Mouse (Mus musculus): ENCODE results near the gene Trim14. TPM values are rescaled to one million over a fixed set of nuclear protein-coding genes. Genes with fewer than 3 reads are reported as not detected.

The Trim14 gene
- polyA plus RNA-seq, 1 experiment from 2014 or later = 2.3 TPM

DNA sequence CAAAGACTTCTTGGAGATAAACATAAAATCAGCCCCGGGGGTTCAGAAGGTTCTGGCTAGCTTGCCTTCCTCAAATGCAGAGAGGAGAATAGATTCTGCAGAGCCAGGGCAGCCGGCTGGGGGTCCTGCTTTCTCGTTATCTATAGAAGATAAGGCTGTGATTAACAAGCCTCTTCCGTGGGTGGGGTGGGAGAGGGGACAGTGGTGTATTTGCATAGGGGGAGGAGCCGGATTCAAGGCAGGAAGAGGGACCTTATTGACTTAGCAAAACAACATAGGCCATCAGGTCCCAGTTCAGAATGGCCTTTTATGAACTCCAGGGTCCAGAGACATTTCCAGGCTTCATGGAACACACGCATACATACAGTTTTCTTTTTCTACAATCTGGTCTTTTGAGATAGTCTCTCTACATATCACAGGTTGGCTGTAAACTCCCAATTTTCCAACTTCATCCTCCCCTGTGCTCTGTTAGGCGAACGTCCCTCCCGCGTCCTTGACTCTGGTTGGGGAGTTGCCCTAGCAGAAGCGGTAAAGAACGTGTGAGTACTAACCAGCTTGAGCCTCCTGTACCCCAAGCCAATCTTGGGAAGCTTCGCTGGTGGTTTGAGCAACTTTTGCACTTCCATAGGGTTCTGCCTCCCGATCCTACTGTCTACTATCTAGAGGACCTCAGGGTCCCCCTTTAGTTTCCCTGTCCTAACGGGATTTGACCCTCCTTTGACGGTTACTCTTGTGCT, 679 bp downstream of the Trim14 start:
- Histone ChIP-seq H3K4me1 (ENCODE audit: control insufficient read depth in 2 of 2, insufficient read depth in 2 of 2, low read length in 2 of 2) (peaks cover 0 to 10% of the 10 kb centered on the region in 2 experiments; a peak in 2 of 4 replicates), H3K9me3 (ENCODE audit: control insufficient read depth, low read length) (no peaks in the 10 kb centered on the region), H3K27ac (replicated peaks in 1 of 2; ENCODE audit: control insufficient read depth in 1 of 2, insufficient read depth in 1 of 2, low read depth in 2 of 2, low read length in 2 of 2) (no peak overlapping the region), H3K4me3 (ENCODE audit: control insufficient read depth in 1 of 2, insufficient read depth in 1 of 2, low read depth in 1 of 2, low read length in 2 of 2) (peak overlapping the region; percentile 48 to 51), H3K27me3 (ENCODE audit: control insufficient read depth, insufficient read depth, low read length) (peaks cover 69% of the 10 kb centered on the region), H3K36me3 (ENCODE audit: control insufficient read depth, insufficient read depth, low read length) (no peaks in the 10 kb centered on the region), H3K4me2 (ENCODE audit: low read length) (peak overlapping the region; percentile 73), H3K9ac (ENCODE audit: low read length) (peak overlapping the region; percentile 57)
- ATAC-seq (ENCODE audit: insufficient number of reproducible peaks, insufficient read depth, low FRiP score, low read depth) = no peak
- WGBS = 6% methylated on average over 16 of the region's 16 CpGs

DNA sequence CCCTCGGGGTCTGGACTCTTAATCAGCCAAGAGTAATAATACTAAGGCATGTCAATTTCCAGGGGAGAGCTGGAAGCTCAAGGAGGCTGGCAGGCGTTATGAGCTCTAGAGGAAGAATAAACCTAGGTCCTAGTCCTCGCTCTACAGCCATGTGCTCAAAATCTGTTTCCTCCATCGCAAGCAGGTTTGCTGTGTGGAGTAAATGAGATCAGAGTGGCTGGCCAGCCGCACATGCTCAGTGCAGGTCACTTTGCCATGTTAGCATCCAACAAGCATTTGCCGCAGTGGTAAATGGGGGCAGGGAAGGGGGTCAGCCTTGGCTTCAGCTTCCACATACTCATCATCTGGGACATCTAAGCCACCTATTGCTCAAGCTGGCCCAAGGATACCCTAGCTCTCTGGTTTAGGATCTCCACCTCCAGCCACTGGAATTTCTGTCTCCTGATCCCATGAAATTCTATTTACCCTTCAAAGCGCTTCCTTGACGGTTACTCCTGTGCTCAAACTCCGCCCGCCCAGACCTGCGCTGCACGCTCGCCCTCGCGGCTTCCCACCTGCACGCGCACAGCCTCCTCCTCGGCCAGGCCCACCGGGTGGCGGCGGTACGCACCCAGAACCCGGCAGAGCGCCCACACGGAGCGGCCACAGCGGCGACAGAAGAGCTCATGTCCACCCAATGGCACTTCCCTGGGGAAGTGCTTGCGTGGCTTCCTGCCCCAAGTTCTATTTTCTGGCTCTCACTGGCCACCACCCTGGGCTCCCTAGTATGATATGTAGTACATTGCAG, 1.8 kb downstream of the Trim14 start:
- H3K27me3 ChIP-seq (ENCODE audit: control insufficient read depth, insufficient read depth, low read length) = peaks cover 64% of the 10 kb centered on the region
- 10% methylated on average over 29 of the region's 29 CpGs for WGBS
- H3K9me3 ChIP-seq (ENCODE audit: control insufficient read depth, low read length) = no peaks in the 10 kb centered on the region
- peaks cover 0 to 10% of the 10 kb centered on the region in 2 experiments; a peak in 2 of 4 replicates for H3K4me1 ChIP-seq (ENCODE audit: control insufficient read depth in 2 of 2, insufficient read depth in 2 of 2, low read length in 2 of 2)
- peak overlapping the region; percentile 15 to 25 for H3K4me3 ChIP-seq (ENCODE audit: control insufficient read depth in 1 of 2, insufficient read depth in 1 of 2, low read depth in 1 of 2, low read length in 2 of 2)
- no peak for ATAC-seq (ENCODE audit: insufficient number of reproducible peaks, insufficient read depth, low FRiP score, low read depth)
- H3K4me2 ChIP-seq (ENCODE audit: low read length) = peak overlapping the region; percentile 61
- H3K9ac ChIP-seq (ENCODE audit: low read length) = no peak overlapping the region
- H3K36me3 ChIP-seq (ENCODE audit: control insufficient read depth, insufficient read depth, low read length) = no peaks in the 10 kb centered on the region
- no peak overlapping the region for H3K27ac ChIP-seq (replicated peaks in 1 of 2; ENCODE audit: control insufficient read depth in 1 of 2, insufficient read depth in 1 of 2, low read depth in 2 of 2, low read length in 2 of 2)

DNA sequence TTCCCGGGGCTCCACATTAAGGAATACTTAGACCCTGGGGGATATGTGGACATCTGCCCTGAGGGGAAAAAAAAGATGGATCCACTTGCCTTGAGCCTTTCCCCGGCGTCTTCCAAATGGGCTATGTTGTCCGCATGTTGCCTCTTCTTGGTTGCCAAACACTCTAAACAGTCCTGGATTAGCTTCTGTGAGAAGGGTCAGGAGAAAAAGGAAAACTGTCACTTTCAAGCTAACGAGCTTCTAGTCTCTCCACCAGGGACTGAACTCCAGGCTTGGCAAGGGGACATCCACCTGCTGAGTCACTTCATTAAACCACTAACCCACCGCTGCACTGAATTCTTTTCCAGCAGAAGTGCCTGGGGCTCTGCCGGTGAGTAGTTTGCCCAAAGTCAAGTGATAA, 3.0 kb downstream of the Trim14 start:
- peaks cover 53% of the 10 kb centered on the region for H3K27me3 ChIP-seq (ENCODE audit: control insufficient read depth, insufficient read depth, low read length)
- 62% methylated on average over 7 of the region's 7 CpGs for WGBS

DNA sequence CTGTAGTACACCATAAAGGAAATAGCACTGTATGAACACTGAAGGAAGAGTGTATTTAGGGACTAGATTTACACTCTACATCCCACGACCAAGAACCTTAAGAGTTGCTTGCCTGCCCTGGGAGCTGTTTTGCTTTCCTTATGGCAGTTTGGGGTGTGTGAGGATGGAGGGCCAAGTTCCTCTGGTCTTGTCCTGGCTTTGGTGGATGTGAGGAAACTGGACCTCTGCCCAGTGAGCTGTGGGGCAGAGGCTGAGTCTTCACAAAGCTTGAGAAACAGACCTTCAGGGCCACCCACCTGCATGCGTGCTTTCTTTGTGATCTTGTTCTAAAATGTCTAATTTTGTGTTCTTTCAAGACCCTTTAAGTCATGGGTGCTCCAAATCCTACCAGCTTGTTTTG, 3.4 kb downstream of the Trim14 start:
- H3K4me2 ChIP-seq (ENCODE audit: low read length) = no peak overlapping the region
- no peaks in the 10 kb centered on the region for H3K9me3 ChIP-seq (ENCODE audit: control insufficient read depth, low read length)
- H3K4me1 ChIP-seq (ENCODE audit: control insufficient read depth in 2 of 2, insufficient read depth in 2 of 2, low read length in 2 of 2) = peaks cover 0 to 10% of the 10 kb centered on the region in 2 experiments; a peak in 2 of 4 replicates
- peaks cover 48% of the 10 kb centered on the region for H3K27me3 ChIP-seq (ENCODE audit: control insufficient read depth, insufficient read depth, low read length)
- ATAC-seq (ENCODE audit: insufficient number of reproducible peaks, insufficient read depth, low FRiP score, low read depth) = no peak
- WGBS = 81% methylated on average over 2 of the region's 2 CpGs
- H3K27ac ChIP-seq (replicated peaks in 1 of 2; ENCODE audit: control insufficient read depth in 1 of 2, insufficient read depth in 1 of 2, low read depth in 2 of 2, low read length in 2 of 2) = no peak overlapping the region
- no peak overlapping the region for H3K9ac ChIP-seq (ENCODE audit: low read length)
- H3K4me3 ChIP-seq (ENCODE audit: control insufficient read depth in 1 of 2, insufficient read depth in 1 of 2, low read depth in 1 of 2, low read length in 2 of 2) = no peak overlapping the region
- no peaks in the 10 kb centered on the region for H3K36me3 ChIP-seq (ENCODE audit: control insufficient read depth, insufficient read depth, low read length)

More for the DNA sequence above, 3.0 kb downstream of the Trim14 start:
- H3K9me3 ChIP-seq (ENCODE audit: control insufficient read depth, low read length) = no peaks in the 10 kb centered on the region
- peaks cover 0 to 10% of the 10 kb centered on the region in 2 experiments; a peak in 2 of 4 replicates for H3K4me1 ChIP-seq (ENCODE audit: control insufficient read depth in 2 of 2, insufficient read depth in 2 of 2, low read length in 2 of 2)
- no peak overlapping the region for H3K27ac ChIP-seq (replicated peaks in 1 of 2; ENCODE audit: control insufficient read depth in 1 of 2, insufficient read depth in 1 of 2, low read depth in 2 of 2, low read length in 2 of 2)
- H3K4me2 ChIP-seq (ENCODE audit: low read length) = no peak overlapping the region
- ATAC-seq (ENCODE audit: insufficient number of reproducible peaks, insufficient read depth, low FRiP score, low read depth) = no peak
- no peak overlapping the region for H3K4me3 ChIP-seq (ENCODE audit: control insufficient read depth in 1 of 2, insufficient read depth in 1 of 2, low read depth in 1 of 2, low read length in 2 of 2)
- no peaks in the 10 kb centered on the region for H3K36me3 ChIP-seq (ENCODE audit: control insufficient read depth, insufficient read depth, low read length)
- H3K9ac ChIP-seq (ENCODE audit: low read length) = no peak overlapping the region

DNA sequence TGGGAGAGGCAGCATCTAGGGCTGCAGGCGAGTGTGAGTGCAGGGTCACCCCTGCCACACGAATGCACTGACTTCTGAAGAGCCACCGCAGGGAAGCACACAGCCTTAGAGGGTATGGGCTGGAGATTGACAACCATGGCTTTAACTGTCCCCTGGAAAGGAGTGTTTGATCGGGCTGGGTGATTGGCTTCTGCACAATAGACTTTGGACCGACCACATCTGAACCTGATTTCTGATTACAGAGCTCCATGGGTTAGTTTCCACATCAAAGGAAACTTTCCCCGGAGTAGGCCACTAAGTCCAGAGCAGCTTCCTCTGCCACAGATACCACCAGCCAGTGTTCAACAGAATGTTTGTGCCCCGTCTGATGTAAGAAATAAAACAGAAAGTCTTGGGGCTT, 6.2 kb downstream of the Trim14 start:
- Histone ChIP-seq H3K4me1 (ENCODE audit: control insufficient read depth in 2 of 2, insufficient read depth in 2 of 2, low read length in 2 of 2) (peaks cover 5 to 10% of the 10 kb centered on the region in 2 experiments), H3K4me3 (ENCODE audit: control insufficient read depth in 1 of 2, insufficient read depth in 1 of 2, low read depth in 1 of 2, low read length in 2 of 2) (no peak overlapping the region), H3K27ac (replicated peaks in 1 of 2; ENCODE audit: control insufficient read depth in 1 of 2, insufficient read depth in 1 of 2, low read depth in 2 of 2, low read length in 2 of 2) (no peak overlapping the region), H3K27me3 (ENCODE audit: control insufficient read depth, insufficient read depth, low read length) (peaks cover 29% of the 10 kb centered on the region), H3K4me2 (ENCODE audit: low read length) (no peak overlapping the region), H3K36me3 (ENCODE audit: control insufficient read depth, insufficient read depth, low read length) (no peaks in the 10 kb centered on the region), H3K9me3 (ENCODE audit: control insufficient read depth, low read length) (no peaks in the 10 kb centered on the region), H3K9ac (ENCODE audit: low read length) (no peak overlapping the region)
- ATAC-seq (ENCODE audit: insufficient number of reproducible peaks, insufficient read depth, low FRiP score, low read depth) = no peak
- WGBS = 52% methylated on average over 7 of the region's 7 CpGs

DNA sequence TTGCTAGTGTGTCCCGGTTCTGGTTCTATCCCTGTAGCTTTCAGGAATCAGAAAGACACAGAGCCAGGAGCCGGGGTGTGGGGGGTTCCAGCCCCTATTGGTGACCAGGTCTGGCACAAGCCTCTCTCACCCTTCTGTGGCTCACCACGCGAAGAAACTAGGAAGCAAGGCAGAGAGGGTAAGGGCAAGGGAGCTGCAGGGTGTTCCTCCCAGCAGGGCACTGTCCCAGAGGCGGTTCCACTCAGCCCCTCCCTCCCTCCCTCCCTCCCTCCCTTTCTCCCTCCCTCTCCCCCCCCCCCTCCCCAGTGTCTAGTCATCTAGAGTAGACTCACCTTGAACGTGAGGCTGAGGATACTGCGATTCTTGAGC, 8.4 kb downstream of the Trim14 start:
- Histone ChIP-seq H3K27ac (replicated peaks in 1 of 2; ENCODE audit: control insufficient read depth in 1 of 2, insufficient read depth in 1 of 2, low read depth in 2 of 2, low read length in 2 of 2) (no peak overlapping the region; a peak in 1 of 4 replicates), H3K4me1 (ENCODE audit: control insufficient read depth in 2 of 2, insufficient read depth in 2 of 2, low read length in 2 of 2) (peaks cover 5% of the 10 kb centered on the region in 2 experiments), H3K27me3 (ENCODE audit: control insufficient read depth, insufficient read depth, low read length) (peaks cover 25% of the 10 kb centered on the region), H3K4me2 (ENCODE audit: low read length) (peak overlapping the region; percentile 76), H3K4me3 (ENCODE audit: control insufficient read depth in 1 of 2, insufficient read depth in 1 of 2, low read depth in 1 of 2, low read length in 2 of 2) (peak overlapping the region; percentile 35 to 37), H3K36me3 (ENCODE audit: control insufficient read depth, insufficient read depth, low read length) (no peaks in the 10 kb centered on the region), H3K9me3 (ENCODE audit: control insufficient read depth, low read length) (no peaks in the 10 kb centered on the region), H3K9ac (ENCODE audit: low read length) (peak overlapping the region; percentile 64)
- peak; percentile 57; the same call in 1 of the 2 replicates for ATAC-seq (ENCODE audit: insufficient number of reproducible peaks, insufficient read depth, low FRiP score, low read depth)
- 6% methylated on average over 6 of the region's 7 CpGs for WGBS

DNA sequence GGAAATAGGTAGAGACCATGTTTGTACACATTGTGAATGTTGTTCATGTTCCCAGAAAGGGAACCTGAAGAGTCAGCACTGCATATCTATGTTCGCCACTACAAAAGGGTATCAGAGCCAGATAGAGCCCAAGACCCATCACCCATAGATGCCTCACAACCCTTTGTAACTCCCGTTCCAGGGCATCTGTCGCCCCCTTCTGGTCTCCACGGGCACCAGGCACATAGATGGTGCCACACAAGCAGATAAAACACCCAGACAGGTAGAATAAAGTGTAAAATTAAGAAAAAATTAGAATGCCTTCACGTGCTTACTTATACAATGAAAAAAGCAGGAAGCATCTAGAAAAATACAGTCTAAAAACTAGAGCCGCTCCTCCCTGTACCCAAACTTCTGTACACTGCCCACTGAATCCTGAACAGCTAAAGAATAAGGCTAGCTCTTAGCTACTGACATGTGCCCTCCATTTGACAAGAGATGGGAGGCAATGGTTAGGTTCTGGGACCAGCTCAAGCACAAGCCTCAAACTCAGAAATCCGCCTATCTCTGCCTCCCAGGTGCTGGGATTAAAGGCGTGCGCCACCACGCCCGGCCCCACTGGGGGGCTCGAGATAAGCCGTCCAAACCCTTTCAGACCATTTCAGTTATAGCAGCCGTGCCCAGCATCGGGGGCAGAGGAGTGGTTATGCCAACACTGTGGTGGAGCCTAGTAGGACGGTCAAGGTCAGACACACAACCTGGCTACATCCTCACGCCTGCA, 9.0 kb downstream of the Trim14 start:
- H3K36me3 ChIP-seq (ENCODE audit: control insufficient read depth, insufficient read depth, low read length) = no peaks in the 10 kb centered on the region
- no peak overlapping the region; a peak in 1 of 4 replicates for H3K27ac ChIP-seq (replicated peaks in 1 of 2; ENCODE audit: control insufficient read depth in 1 of 2, insufficient read depth in 1 of 2, low read depth in 2 of 2, low read length in 2 of 2)
- peak overlapping the region; percentile 76 for H3K4me2 ChIP-seq (ENCODE audit: low read length)
- ATAC-seq (ENCODE audit: insufficient number of reproducible peaks, insufficient read depth, low FRiP score, low read depth) = 0 out of 2 replicates have a peak, but pooled peaks have one; percentile 48
- no peaks in the 10 kb centered on the region for H3K9me3 ChIP-seq (ENCODE audit: control insufficient read depth, low read length)
- peak overlapping the region; percentile 35 to 37 for H3K4me3 ChIP-seq (ENCODE audit: control insufficient read depth in 1 of 2, insufficient read depth in 1 of 2, low read depth in 1 of 2, low read length in 2 of 2)
- peaks cover 20% of the 10 kb centered on the region for H3K27me3 ChIP-seq (ENCODE audit: control insufficient read depth, insufficient read depth, low read length)
- 16% methylated on average over 17 of the region's 17 CpGs for WGBS
- H3K4me1 ChIP-seq (ENCODE audit: control insufficient read depth in 2 of 2, insufficient read depth in 2 of 2, low read length in 2 of 2) = peaks cover 5% of the 10 kb centered on the region in 2 experiments
- H3K9ac ChIP-seq (ENCODE audit: low read length) = peak overlapping the region; percentile 64
